Mouse (Mus musculus): ENCODE measurements around the gene Ubc. TPM values are rescaled to one million over a fixed set of nuclear protein-coding genes. Genes with fewer than 3 reads are reported as not detected.
"Not testable (repeated sequence)": the region's sequence is repeated elsewhere in the genome, so short reads cannot be mapped to it uniquely, and the experiment has no call there.

Gene Ubc
- polyA plus RNA-seq (2014; fragmentation: Nextera tagmentation; extraction: Ambion mirVana), result 1,042 and 1,121 TPM in 2 replicates

DNA sequence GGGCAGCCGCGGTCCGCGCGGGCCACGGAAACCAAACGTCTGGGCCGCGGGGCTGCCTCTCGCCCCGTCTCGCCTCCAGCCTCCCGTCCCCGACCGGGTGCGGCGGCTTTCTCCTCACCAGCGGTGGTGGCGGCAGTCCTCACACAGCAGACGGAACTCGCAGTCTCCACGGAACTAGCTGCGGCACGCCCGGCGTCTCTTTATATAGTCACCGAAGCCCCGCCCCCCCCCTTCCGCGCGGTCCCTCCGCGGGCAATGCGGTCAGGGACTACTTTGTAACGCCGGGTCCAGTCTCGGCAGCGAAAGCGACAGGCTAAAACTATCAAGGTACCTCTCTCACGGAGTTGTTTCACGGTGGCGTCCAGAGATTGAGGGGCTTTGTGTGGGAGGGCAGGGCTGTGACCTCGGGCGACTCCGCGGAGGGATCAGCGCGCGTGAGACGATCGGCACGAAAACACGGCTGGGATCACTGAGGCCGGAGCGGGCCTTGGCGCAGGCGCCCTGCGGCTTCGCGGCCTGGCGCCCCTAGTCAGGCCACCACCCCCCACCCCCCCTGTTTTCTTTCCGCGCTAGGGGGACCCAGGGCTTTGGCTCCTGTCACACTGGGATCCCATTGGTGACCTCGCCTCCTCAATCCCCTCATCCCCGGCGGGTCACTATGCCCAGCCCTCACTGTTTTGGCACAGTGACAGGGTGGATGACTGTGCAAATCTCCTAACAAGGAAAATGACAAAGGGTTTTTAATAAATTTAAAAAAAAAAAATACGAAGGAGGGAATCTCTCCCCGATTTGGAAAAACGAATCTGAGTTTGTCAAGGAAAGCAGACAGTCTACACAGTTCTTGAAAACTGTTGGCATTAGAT lies at the start of gene Ubc:
Gene Ubc, minus strand, starts transcription at position 624 of the 863 bp plus-strand sequence.
- Histone ChIP-seq H3K9ac (ENCODE audit: low read length) (peak within 1 kb of the TSS; percentile 97), H3K4me2 (ENCODE audit: low read depth, low read length, severe bottlenecking) (peak within 1 kb of the TSS; percentile 93), H3K27ac (ENCODE audit: low read depth, low read length) (peak within 1 kb of the TSS; percentile 94), H3K9me3 (ENCODE audit: control insufficient read depth, low read length) (no peaks in the 10 kb centered on the region), H3K36me3 (ENCODE audit: control insufficient read depth, insufficient read depth, low read length) (peaks cover 4% of the 10 kb centered on the region; the same call in 1 of the 2 replicates), H3K4me1 (replicated peaks; ENCODE audit: control insufficient read depth, insufficient read depth, low read length) (peaks cover 18% of the 10 kb centered on the region), H3K4me3 (ENCODE audit: low read depth, low read length) (peak within 1 kb of the TSS; percentile 98), H3K27me3 (ENCODE audit: control insufficient read depth, insufficient read depth, low read length) (no peaks in the 10 kb centered on the region)
- ATAC-seq (replicated peaks; ENCODE audit: low FRiP score) (peak; percentile 68), DNase-seq (ENCODE audit: low spot score) (peak; percentile 95)
- WGBS, result 1% methylated on average over 69 of the region's 69 CpGs

DNA sequence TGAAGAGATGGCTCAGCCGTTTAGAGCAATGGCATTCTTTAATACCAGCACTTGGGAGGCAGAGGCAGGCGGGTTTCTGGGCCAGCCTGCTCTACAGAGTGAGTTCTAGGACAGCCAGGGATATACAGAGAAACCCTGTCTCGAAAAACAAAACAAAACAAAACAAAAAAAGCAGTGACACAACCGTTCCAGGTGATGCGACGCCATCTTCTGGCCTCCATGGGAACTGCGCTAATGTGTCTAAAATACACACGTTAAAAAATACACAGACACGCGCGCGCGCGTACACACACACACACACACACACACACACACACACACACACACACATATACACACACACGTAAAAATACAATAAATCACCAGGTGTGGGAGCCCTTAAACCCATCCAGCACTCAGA lies 44.3 kb upstream of the Ubc start:
- not testable (repeated sequence) for H3K27ac ChIP-seq (ENCODE audit: low read depth, low read length); DNase-seq (ENCODE audit: low spot score); H3K27me3 ChIP-seq (ENCODE audit: control insufficient read depth, insufficient read depth, low read length); H3K36me3 ChIP-seq (ENCODE audit: control insufficient read depth, insufficient read depth, low read length); H3K4me2 ChIP-seq (ENCODE audit: low read depth, low read length, severe bottlenecking); H3K9ac ChIP-seq (ENCODE audit: low read length); H3K9me3 ChIP-seq (ENCODE audit: control insufficient read depth, low read length); ATAC-seq (replicated peaks; ENCODE audit: low FRiP score); H3K4me1 ChIP-seq (replicated peaks; ENCODE audit: control insufficient read depth, insufficient read depth, low read length)
- H3K4me3 ChIP-seq (ENCODE audit: low read depth, low read length), result peak overlapping the region; percentile 87; the same call in 1 of the 2 replicates
- 55% methylated on average over 15 of the region's 15 CpGs for WGBS

DNA sequence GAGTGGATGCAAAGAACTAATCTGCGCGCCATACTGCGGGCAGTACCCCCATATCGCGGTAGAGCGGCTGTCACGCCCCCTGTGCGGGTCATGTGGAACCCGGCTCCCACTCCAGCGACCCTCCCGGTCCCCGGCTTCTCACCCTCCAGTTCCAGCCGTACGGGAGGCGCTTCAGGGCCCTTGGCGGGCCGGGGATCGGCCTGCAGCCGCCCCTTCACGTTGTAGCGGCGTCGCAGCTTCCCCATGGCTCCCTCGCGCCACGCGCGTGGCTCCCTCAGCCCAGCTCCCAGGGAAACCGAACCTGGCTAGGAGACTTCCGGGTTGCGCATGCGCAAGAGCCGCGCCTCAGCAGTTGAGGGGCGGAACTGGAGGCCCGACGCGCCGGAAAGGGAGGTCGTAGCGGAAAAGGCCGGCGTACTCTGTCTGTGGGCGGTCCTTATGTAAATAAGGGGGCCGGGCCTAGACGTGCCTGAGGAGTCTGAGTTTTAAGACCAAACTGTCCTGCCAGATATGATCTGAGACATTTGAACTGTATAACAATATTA lies 43.9 kb upstream of the Ubc start, which contains the start of gene Dhx37:
Gene Dhx37, minus strand, starts transcription at position 329 of the 545 bp plus-strand sequence.
- no peak within 1 kb of the TSS for H3K27ac ChIP-seq (ENCODE audit: low read depth, low read length)

DNA sequence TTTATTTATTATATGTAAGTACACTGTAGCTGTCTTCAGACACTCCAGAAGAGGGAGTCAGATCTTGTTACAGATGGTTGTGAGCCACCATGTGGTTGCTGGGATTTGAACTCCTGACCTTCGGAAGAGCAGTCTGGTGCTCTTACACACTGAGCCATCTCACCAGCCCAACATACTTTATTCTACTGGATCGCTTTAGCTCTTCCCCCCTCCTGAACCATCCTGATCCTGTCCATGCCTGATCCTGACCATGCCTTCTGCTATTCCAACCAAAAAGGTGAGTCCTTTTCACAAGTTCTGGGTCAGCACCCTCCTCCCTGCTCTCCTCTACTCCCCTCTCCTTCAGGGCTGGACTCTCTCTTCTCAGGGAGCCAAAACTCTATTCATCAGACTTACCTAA lies 42.3 kb upstream of the Ubc start:
- H3K4me2 ChIP-seq (ENCODE audit: low read depth, low read length, severe bottlenecking); ATAC-seq (replicated peaks; ENCODE audit: low FRiP score); H3K4me1 ChIP-seq (replicated peaks; ENCODE audit: control insufficient read depth, insufficient read depth, low read length); H3K27ac ChIP-seq (ENCODE audit: low read depth, low read length); H3K36me3 ChIP-seq (ENCODE audit: control insufficient read depth, insufficient read depth, low read length); H3K9me3 ChIP-seq (ENCODE audit: control insufficient read depth, low read length); DNase-seq (ENCODE audit: low spot score); H3K27me3 ChIP-seq (ENCODE audit: control insufficient read depth, insufficient read depth, low read length); H3K9ac ChIP-seq (ENCODE audit: low read length); H3K4me3 ChIP-seq (ENCODE audit: low read depth, low read length): not testable (repeated sequence)
- WGBS, result 95% methylated on average over 2 of the region's 2 CpGs

More for the DNA sequence above, 43.9 kb upstream of the Ubc start, which contains the start of gene Dhx37:
- Histone ChIP-seq H3K4me3 (ENCODE audit: low read depth, low read length) (peak within 1 kb of the TSS; percentile 87), H3K4me2 (ENCODE audit: low read depth, low read length, severe bottlenecking) (peak within 1 kb of the TSS; percentile 90), H3K9me3 (ENCODE audit: control insufficient read depth, low read length) (no peaks in the 10 kb centered on the region), H3K36me3 (ENCODE audit: control insufficient read depth, insufficient read depth, low read length) (peaks cover 5% of the 10 kb centered on the region), H3K4me1 (replicated peaks; ENCODE audit: control insufficient read depth, insufficient read depth, low read length) (no peaks in the 10 kb centered on the region; the same call in 1 of the 2 replicates), H3K9ac (ENCODE audit: low read length) (peak within 1 kb of the TSS; percentile 89), H3K27me3 (ENCODE audit: control insufficient read depth, insufficient read depth, low read length) (no peaks in the 10 kb centered on the region)
- ATAC-seq (replicated peaks; ENCODE audit: low FRiP score) (peak; percentile 95), DNase-seq (ENCODE audit: low spot score) (peak; percentile 96)
- under 1% methylated on average over 46 of the region's 46 CpGs for WGBS

- no peaks in the 10 kb centered on the region for H3K27me3 ChIP-seq (ENCODE audit: control insufficient read depth, insufficient read depth, low read length)
- H3K9me3 ChIP-seq (ENCODE audit: control insufficient read depth, low read length), result no peaks in the 10 kb centered on the region
- peaks cover 15% of the 10 kb centered on the region for H3K36me3 ChIP-seq (ENCODE audit: control insufficient read depth, insufficient read depth, low read length)
- ATAC-seq (replicated peaks; ENCODE audit: low FRiP score) (no peak), DNase-seq (ENCODE audit: low spot score) (no peak)
- H3K4me1 ChIP-seq (replicated peaks; ENCODE audit: control insufficient read depth, insufficient read depth, low read length), result no peaks in the 10 kb centered on the region
- H3K9ac ChIP-seq (ENCODE audit: low read length), result no peak overlapping the region
- WGBS, result 95% methylated on average over 10 of the region's 10 CpGs
- no peak overlapping the region for H3K4me2 ChIP-seq (ENCODE audit: low read depth, low read length, severe bottlenecking)
- H3K27ac ChIP-seq (ENCODE audit: low read depth, low read length), result no peak overlapping the region
- H3K4me3 ChIP-seq (ENCODE audit: low read depth, low read length), result no peak overlapping the region
These were observed 36.3 kb upstream of the Ubc start for GRCm38 (mm10) chr5:125426343-125426742.

GRCm38 (mm10) chr5:125425698-125426276 lies 35.8 kb upstream of the Ubc start:
- DNase-seq (ENCODE audit: low spot score) (no peak), ATAC-seq (replicated peaks; ENCODE audit: low FRiP score) (no peak)
- H3K4me1 ChIP-seq (replicated peaks; ENCODE audit: control insufficient read depth, insufficient read depth, low read length), result no peaks in the 10 kb centered on the region
- 94% methylated on average over 10 of the region's 10 CpGs for WGBS
- no peak overlapping the region for H3K9ac ChIP-seq (ENCODE audit: low read length)
- no peaks in the 10 kb centered on the region for H3K27me3 ChIP-seq (ENCODE audit: control insufficient read depth, insufficient read depth, low read length)
- H3K27ac ChIP-seq (ENCODE audit: low read depth, low read length), result no peak overlapping the region
- no peak overlapping the region for H3K4me3 ChIP-seq (ENCODE audit: low read depth, low read length)
- H3K4me2 ChIP-seq (ENCODE audit: low read depth, low read length, severe bottlenecking), result no peak overlapping the region
- H3K36me3 ChIP-seq (ENCODE audit: control insufficient read depth, insufficient read depth, low read length), result peaks cover 14% of the 10 kb centered on the region
- H3K9me3 ChIP-seq (ENCODE audit: control insufficient read depth, low read length), result no peaks in the 10 kb centered on the region

- H3K4me3 ChIP-seq (ENCODE audit: low read depth, low read length), result no peak overlapping the region
- no peaks in the 10 kb centered on the region for H3K4me1 ChIP-seq (replicated peaks; ENCODE audit: control insufficient read depth, insufficient read depth, low read length)
- no peak overlapping the region for H3K27ac ChIP-seq (ENCODE audit: low read depth, low read length)
- no peak overlapping the region for H3K9ac ChIP-seq (ENCODE audit: low read length)
- no peak overlapping the region for H3K4me2 ChIP-seq (ENCODE audit: low read depth, low read length, severe bottlenecking)
- DNase-seq (ENCODE audit: low spot score), result no peak
- 86% methylated on average over 11 of the region's 11 CpGs for WGBS
- no peak for ATAC-seq (replicated peaks; ENCODE audit: low FRiP score)
- H3K9me3 ChIP-seq (ENCODE audit: control insufficient read depth, low read length), result no peaks in the 10 kb centered on the region
- H3K36me3 ChIP-seq (ENCODE audit: control insufficient read depth, insufficient read depth, low read length), result peaks cover 24% of the 10 kb centered on the region
- no peaks in the 10 kb centered on the region for H3K27me3 ChIP-seq (ENCODE audit: control insufficient read depth, insufficient read depth, low read length)
These were observed 29.1 kb upstream of the Ubc start for GRCm38 (mm10) chr5:125419124-125419523.

- no peak for ATAC-seq (replicated peaks; ENCODE audit: low FRiP score)
- 91% methylated on average over 12 of the region's 12 CpGs for WGBS
These were observed 28.6 kb upstream of the Ubc start for GRCm38 (mm10) chr5:125418636-125419035.

More at GRCm38 (mm10) chr5:125418636-125419035, 28.6 kb upstream of the Ubc start:
- H3K27ac ChIP-seq (ENCODE audit: low read depth, low read length), result no peak overlapping the region
- H3K4me3 ChIP-seq (ENCODE audit: low read depth, low read length), result no peak overlapping the region
- H3K9ac ChIP-seq (ENCODE audit: low read length), result no peak overlapping the region
- DNase-seq (ENCODE audit: low spot score), result no peak
- H3K9me3 ChIP-seq (ENCODE audit: control insufficient read depth, low read length), result no peaks in the 10 kb centered on the region
- H3K27me3 ChIP-seq (ENCODE audit: control insufficient read depth, insufficient read depth, low read length), result no peaks in the 10 kb centered on the region
- no peaks in the 10 kb centered on the region for H3K4me1 ChIP-seq (replicated peaks; ENCODE audit: control insufficient read depth, insufficient read depth, low read length)
- H3K36me3 ChIP-seq (ENCODE audit: control insufficient read depth, insufficient read depth, low read length), result peaks cover 21% of the 10 kb centered on the region
- H3K4me2 ChIP-seq (ENCODE audit: low read depth, low read length, severe bottlenecking), result no peak overlapping the region
